Mouse (Mus musculus) CD4-positive, CD25-positive, alpha-beta regulatory T cell (primary cell): Measurements from ENCODE around the gene Neurl1a. TPM values are rescaled to one million over a fixed set of nuclear protein-coding genes. Genes with fewer than 3 reads are reported as not detected.

ENCODE experiments used
- polyA plus RNA-seq: library from polyadenylated mRNA; unstranded; fragments of 100-300 nt; shearing (Covaris generic); gene quantifications from one replicate; pipeline ENCODE4 v1.2.1, GENCODE M21; 2017

Gene Neurl1a
- polyA plus RNA-seq = 0.11 TPM

GRCm38 (mm10) chr19:47178431-47179271, at the start of gene Neurl1a:
Neurl1a (plus strand) TSS chr19:47178820.

GRCm38 (mm10) chr19:47137771-47138421, 40.7 kb upstream of the Neurl1a start, which contains the start of gene Calhm2:
Calhm2 (minus strand) TSS chr19:47138294.

DNA sequence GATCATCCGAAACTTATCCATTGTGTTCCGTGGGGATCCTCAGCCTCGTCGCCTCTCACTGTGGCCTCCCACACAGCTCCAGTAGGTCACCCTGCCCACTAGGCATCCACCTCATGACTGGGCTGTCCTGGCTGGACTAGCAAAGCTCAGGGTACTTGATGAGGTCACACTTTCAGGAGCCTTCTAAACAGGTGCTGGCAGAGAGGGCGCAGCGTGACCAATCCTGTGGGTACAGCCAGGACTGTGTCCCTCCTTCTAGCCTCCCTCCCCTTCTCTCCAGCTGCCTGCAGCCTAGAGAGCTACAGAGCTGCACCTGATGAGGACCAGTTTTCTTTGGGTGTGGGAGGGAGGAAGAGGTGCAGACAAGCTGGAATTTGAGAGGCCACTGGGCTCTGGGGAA, 34.5 kb upstream of the Neurl1a start, which contains the start of gene Calhm1:
Calhm1 (minus strand) TSS at position 101 of the 400 bp plus-strand sequence.

DNA sequence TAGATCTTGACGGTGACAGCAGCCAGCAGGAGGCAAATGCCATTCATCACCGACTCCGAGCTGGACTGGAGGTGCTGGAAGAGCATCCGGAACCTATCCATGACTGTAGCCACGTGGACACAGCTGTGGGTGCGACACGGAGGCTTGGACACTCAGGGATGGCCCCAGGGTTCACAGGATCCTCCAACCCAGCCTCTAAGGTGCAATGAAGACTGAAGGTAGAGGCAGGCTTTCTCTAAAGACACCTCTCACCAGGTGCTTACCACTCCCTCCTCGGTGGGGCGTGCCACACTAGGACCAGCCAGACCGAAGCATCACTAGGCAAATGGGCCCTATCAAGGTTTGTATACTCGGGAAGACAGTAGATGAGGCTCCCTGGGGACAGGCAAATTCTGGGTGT, 21.0 kb upstream of the Neurl1a start, which contains the start of gene Calhm3:
Calhm3 (minus strand) TSS at position 101 of the 400 bp plus-strand sequence.

Other genes starting within 250 kb of the Neurl1a start
- 0.11 TPM for gene Ina, start 164.1 kb upstream of the Neurl1a start, polyA plus RNA-seq
- 40.7 TPM for gene Nt5c2, start 163.7 kb upstream of the Neurl1a start, polyA plus RNA-seq
- 37.7 TPM for gene Pcgf6, start 127.9 kb upstream of the Neurl1a start, polyA plus RNA-seq
- 16.6 TPM for gene Taf5, start 111.1 kb upstream of the Neurl1a start, polyA plus RNA-seq
- 395 TPM for gene Usmg5, start 88.2 kb upstream of the Neurl1a start, polyA plus RNA-seq
- gene Pdcd11, start 88.1 kb upstream of the Neurl1a start, polyA plus RNA-seq = 18.0 TPM
- 18.8 TPM for gene Calhm2, start 40.5 kb upstream of the Neurl1a start, polyA plus RNA-seq
- not detected for gene Calhm1, start 34.6 kb upstream of the Neurl1a start, polyA plus RNA-seq
- gene Calhm3, start 21.1 kb upstream of the Neurl1a start, polyA plus RNA-seq = not detected